Mouse (Mus musculus): ENCODE measurements around the gene Ralgps2. TPM values are rescaled to one million over a fixed set of nuclear protein-coding genes. Genes with fewer than 3 reads are reported as not detected.

Gene Ralgps2
- total RNA-seq, 2 experiments from 2014 or later = 43.3 to 54.7 TPM

Other genes with a start within 250 kb of the Ralgps2 start
- 10 to 100 TPM; 59.5 to 64.6 TPM for gene Fam20b, start 220.5 kb downstream of the Ralgps2 start, total RNA-seq (2021)
- gene Angptl1, start 101.1 kb downstream of the Ralgps2 start, total RNA-seq (2021) = 1 to 10 TPM in 1 of 2 experiments, under 1 TPM in 1; 0.87 to 1.4 TPM
- gene Tex35, start 169.1 kb upstream of the Ralgps2 start, total RNA-seq (2021) = not detected